Mouse (Mus musculus) heart, embryonic 12.5 days (tissue): Measurements from ENCODE around the gene Alox12. TPM values are rescaled to one million over a fixed set of nuclear protein-coding genes. Genes with fewer than 3 reads are reported as not detected.
A peak's percentile ranks its signal among the peaks of the same experiment; 100 is the strongest.

Source experiments
- ATAC-seq: fragments of 200-750 bp; cut with Nextera tagmentation; 2 replicates; pipeline ENCODE4 v1.8.0; 2017; ENCODE audit warnings: moderate TSS enrichment, moderate library complexity; ENCODE audit not compliant: insufficient number of reproducible peaks, low FRiP score
- H3K27ac ChIP-seq: fragments of 300-500 bp; sonication (generic); 2 replicates; pipeline ENCODE4 v1.5.1; 2016; ENCODE audit warnings: mild to moderate bottlenecking, moderate library complexity; ENCODE audit not compliant: poor library complexity, severe bottlenecking
- H3K27me3 ChIP-seq: fragments of 300-500 bp; sonication (generic); replicated peaks from 2 replicates; pipeline ENCODE4 v1.6.1; 2016; ENCODE audit warnings: mild to moderate bottlenecking, moderate library complexity
- H3K36me3 ChIP-seq: fragments of 300-500 bp; sonication (generic); 2 replicates; pipeline ENCODE4 v1.6.1; 2016; ENCODE audit warnings: mild to moderate bottlenecking, moderate library complexity
- H3K4me1 ChIP-seq: fragments of 300-500 bp; sonication (generic); replicated peaks from 2 replicates; pipeline ENCODE4 v1.6.1; 2016; ENCODE audit warnings: mild to moderate bottlenecking
- H3K4me2 ChIP-seq: fragments of 300-500 bp; sonication (generic); 2 replicates; pipeline ENCODE4 v1.6.1; 2016; ENCODE audit warnings: mild to moderate bottlenecking, moderate library complexity
- H3K4me3 ChIP-seq: fragments of 300-500 bp; sonication (generic); 2 replicates; pipeline ENCODE4 v1.5.1; 2016; ENCODE audit warnings: mild to moderate bottlenecking
- H3K9ac ChIP-seq: fragments of 300-500 bp; sonication (generic); 2 replicates; pipeline ENCODE4 v1.6.1; 2016; ENCODE audit warnings: mild to moderate bottlenecking, moderate library complexity
- H3K9me3 ChIP-seq: fragments of 300-500 bp; sonication (generic); replicated peaks from 2 replicates; pipeline ENCODE4 v1.6.1; 2016; ENCODE audit warnings: mild to moderate bottlenecking, moderate library complexity
- WGBS: fragments of 180-500 bp; shearing (Covaris S2); methylation state at CpG from one replicate; pipeline ENCODE4 v1.1.7; 2016; 5-methylcytosine and 5-hydroxymethylcytosine counted together
- polyA plus RNA-seq: library from polyadenylated mRNA; unstranded; fragments of >200 nt; fragmentation: Nextera tagmentation; extraction: Ambion mirVana; gene quantifications from 2 replicates; pipeline ENCODE4 v1.2.1, GENCODE M21; 2016

The Alox12 gene
- polyA plus RNA-seq, 1 experiment from 2014 or later = 3.8 TPM

GRCm38 (mm10) chr11:70220731-70221602, 34.2 kb downstream of the Alox12 start, which contains the start of gene Slc16a13:
Gene Slc16a13, minus strand, starts transcription at chr11:70221064.
- peak within 1 kb of the TSS; percentile 94 for H3K27ac ChIP-seq
- H3K36me3 ChIP-seq = no peaks in the 10 kb centered on the region
- H3K9ac ChIP-seq = peak within 1 kb of the TSS; percentile 79
- H3K4me1 ChIP-seq = peaks cover 40% of the 10 kb centered on the region
- H3K9me3 ChIP-seq = no peaks in the 10 kb centered on the region
- peak within 1 kb of the TSS; percentile 53 for H3K4me3 ChIP-seq
- under 1% methylated on average over 28 of the region's 28 CpGs for WGBS
- peak; percentile 93 for ATAC-seq
- H3K27me3 ChIP-seq = peaks cover 42% of the 10 kb centered on the region
- peak within 1 kb of the TSS; percentile 92 for H3K4me2 ChIP-seq

GRCm38 (mm10) chr11:70220323-70220722, 34.8 kb downstream of the Alox12 start:
- under 1% methylated on average over 24 of the region's 24 CpGs for WGBS
- H3K9me3 ChIP-seq = no peaks in the 10 kb centered on the region

GRCm38 (mm10) chr11:70219873-70220272, 35.3 kb downstream of the Alox12 start:
- Histone ChIP-seq H3K9ac (peak overlapping the region; percentile 79), H3K4me1 (peaks cover 45% of the 10 kb centered on the region), H3K27me3 (peaks cover 43% of the 10 kb centered on the region), H3K9me3 (no peaks in the 10 kb centered on the region), H3K27ac (peak overlapping the region; percentile 94; the same call in 1 of the 2 replicates), H3K36me3 (no peaks in the 10 kb centered on the region), H3K4me2 (peak overlapping the region; percentile 92), H3K4me3 (peak overlapping the region; percentile 53)
- 60% methylated on average over 7 of the region's 7 CpGs for WGBS
- no peak for ATAC-seq

More at GRCm38 (mm10) chr11:70220323-70220722, 34.8 kb downstream of the Alox12 start:
- peaks cover 40% of the 10 kb centered on the region for H3K4me1 ChIP-seq
- no peak for ATAC-seq
- H3K9ac ChIP-seq = peak overlapping the region; percentile 79
- H3K4me2 ChIP-seq = peak overlapping the region; percentile 92
- peak overlapping the region; percentile 53 for H3K4me3 ChIP-seq
- H3K27me3 ChIP-seq = peaks cover 43% of the 10 kb centered on the region
- no peaks in the 10 kb centered on the region for H3K36me3 ChIP-seq
- H3K27ac ChIP-seq = peak overlapping the region; percentile 94

GRCm38 (mm10) chr11:70218741-70219470, 36.2 kb downstream of the Alox12 start:
- no peaks in the 10 kb centered on the region for H3K9me3 ChIP-seq
- 89% methylated on average over 15 of the region's 15 CpGs for WGBS
- H3K4me2 ChIP-seq = peak overlapping the region; percentile 27; the same call in 1 of the 2 replicates
- 0 out of 2 replicates have a peak overlapping the region, but pooled peaks have one; percentile 18 for H3K9ac ChIP-seq
- no peak for ATAC-seq
- H3K27me3 ChIP-seq = peaks cover 50% of the 10 kb centered on the region
- no peak overlapping the region for H3K27ac ChIP-seq
- peaks cover 48% of the 10 kb centered on the region for H3K4me1 ChIP-seq
- H3K36me3 ChIP-seq = no peaks in the 10 kb centered on the region
- H3K4me3 ChIP-seq = no peak overlapping the region

GRCm38 (mm10) chr11:70218039-70218438, 37.1 kb downstream of the Alox12 start:
- Histone ChIP-seq H3K9me3 (no peaks in the 10 kb centered on the region), H3K9ac (no peak overlapping the region), H3K4me1 (peaks cover 48% of the 10 kb centered on the region), H3K27me3 (peaks cover 58% of the 10 kb centered on the region), H3K27ac (no peak overlapping the region), H3K36me3 (no peaks in the 10 kb centered on the region), H3K4me2 (no peak overlapping the region), H3K4me3 (no peak overlapping the region)
- 61% methylated on average over 4 of the region's 4 CpGs for WGBS
- no peak for ATAC-seq

DNA sequence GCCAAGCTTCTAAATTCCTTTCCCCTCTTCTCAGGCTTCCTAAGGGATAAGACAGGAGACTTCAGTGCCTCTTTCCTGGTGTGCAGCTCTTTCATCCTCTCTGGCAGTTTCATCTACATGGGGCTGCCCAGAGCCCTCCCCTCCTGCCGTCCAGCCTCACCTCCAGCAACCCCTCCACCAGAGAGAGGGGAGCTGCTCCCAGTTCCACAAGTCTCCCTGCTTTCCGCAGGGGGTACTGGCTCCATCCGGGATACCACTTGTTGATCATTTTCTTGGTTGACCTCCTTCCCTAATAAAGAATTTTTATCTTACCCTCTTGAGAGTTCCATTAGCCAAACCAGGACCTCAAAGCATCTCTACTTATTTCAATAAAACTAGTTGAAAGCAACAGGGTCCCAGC, 39.0 kb downstream of the Alox12 start:
- no peak overlapping the region for H3K27ac ChIP-seq
- H3K4me3 ChIP-seq = no peak overlapping the region
- H3K9ac ChIP-seq = no peak overlapping the region
- H3K4me2 ChIP-seq = no peak overlapping the region
- H3K4me1 ChIP-seq = peaks cover 38% of the 10 kb centered on the region
- H3K36me3 ChIP-seq = no peaks in the 10 kb centered on the region
- peaks cover 72% of the 10 kb centered on the region for H3K27me3 ChIP-seq
- H3K9me3 ChIP-seq = no peaks in the 10 kb centered on the region
- WGBS = 49% methylated on average over 3 of the region's 3 CpGs
- ATAC-seq = no peak

- H3K9me3 ChIP-seq = no peaks in the 10 kb centered on the region
- H3K27ac ChIP-seq = no peak overlapping the region
- H3K4me3 ChIP-seq = peak overlapping the region; percentile 40; the same call in 1 of the 2 replicates
- peaks cover 77% of the 10 kb centered on the region for H3K27me3 ChIP-seq
- H3K36me3 ChIP-seq = no peaks in the 10 kb centered on the region
- peaks cover 37% of the 10 kb centered on the region for H3K4me1 ChIP-seq
- no peak overlapping the region for H3K9ac ChIP-seq
- peak overlapping the region; percentile 72 for H3K4me2 ChIP-seq
- no peak for ATAC-seq
- WGBS = 14% methylated on average over 22 of the region's 22 CpGs
Measured at GRCm38 (mm10) chr11:70215301-70215700, 39.9 kb downstream of the Alox12 start.

GRCm38 (mm10) chr11:70214856-70215209, 40.3 kb downstream of the Alox12 start:
- Histone ChIP-seq H3K4me3 (peak overlapping the region; percentile 40), H3K27me3 (peaks cover 77% of the 10 kb centered on the region), H3K27ac (no peak overlapping the region), H3K9ac (no peak overlapping the region), H3K9me3 (no peaks in the 10 kb centered on the region), H3K36me3 (no peaks in the 10 kb centered on the region), H3K4me2 (peak overlapping the region; percentile 72), H3K4me1 (peaks cover 33% of the 10 kb centered on the region)
- 8% methylated on average over 18 of the region's 18 CpGs for WGBS
- no peak for ATAC-seq

GRCm38 (mm10) chr11:70214191-70214855, 40.8 kb downstream of the Alox12 start:
- ATAC-seq = peak; percentile 37; the same call in 1 of the 2 replicates
- H3K4me3 ChIP-seq = peak overlapping the region; percentile 40
- H3K4me2 ChIP-seq = peak overlapping the region; percentile 72
- H3K4me1 ChIP-seq = peaks cover 33% of the 10 kb centered on the region
- H3K27me3 ChIP-seq = peaks cover 75% of the 10 kb centered on the region
- H3K9ac ChIP-seq = peak overlapping the region; percentile 46
- no peaks in the 10 kb centered on the region for H3K9me3 ChIP-seq
- no peak overlapping the region for H3K27ac ChIP-seq
- under 1% methylated on average over 46 of the region's 46 CpGs for WGBS
- H3K36me3 ChIP-seq = no peaks in the 10 kb centered on the region

GRCm38 (mm10) chr11:70213736-70214135, 41.4 kb downstream of the Alox12 start:
- WGBS = 5% methylated on average over 26 of the region's 26 CpGs
- peak overlapping the region; percentile 72 for H3K4me2 ChIP-seq
- H3K27me3 ChIP-seq = peaks cover 69% of the 10 kb centered on the region
- no peaks in the 10 kb centered on the region for H3K9me3 ChIP-seq
- no peaks in the 10 kb centered on the region for H3K36me3 ChIP-seq
- H3K9ac ChIP-seq = peak overlapping the region; percentile 46; the same call in 1 of the 2 replicates
- no peak overlapping the region for H3K27ac ChIP-seq
- ATAC-seq = 0 out of 2 replicates have a peak, but pooled peaks have one; percentile 3
- H3K4me3 ChIP-seq = peak overlapping the region; percentile 40
- peaks cover 27% of the 10 kb centered on the region for H3K4me1 ChIP-seq
